Comparison of ENCODE assay signal across 9 mouse cellular contexts in genomic region chr4:150239503-150239902, GRCm38 (mm10). TPM values are rescaled to one million over a fixed set of nuclear protein-coding genes. Genes with fewer than 3 reads are reported as not detected.
DNase-seq lines count a peak whose midpoint lies in the region; ATAC-seq and TF ChIP-seq lines count a peak whose summit lies in the region.
"Had no signal": no experiment of that assay in that cellular context is flagged by ENCODE, and none has a peak within 500 bp of the region (broad histone marks: within the 10 kb centered on the region; RNA-seq: fewer than 3 reads in every experiment).

No protein-coding gene starts in this region.

- H3K9ac ChIP-seq in heart, embryonic 11.5 days (ENCODE audit: low read depth, low read length), result peak overlapping the region; percentile 99
- no peak overlapping the region for H3K9ac ChIP-seq in hindbrain, postnatal 0 days (replicated peaks; ENCODE audit: low read length)
- no peak overlapping the region for H3K9ac ChIP-seq in midbrain, postnatal 0 days (replicated peaks; ENCODE audit: low read length, poor library complexity, severe bottlenecking)

- no peak for TF ChIP-seq POLR2A in bone marrow, adult 2 months (IDR thresholded peaks at IDR 0.05; ENCODE audit: borderline replicate concordance, control insufficient read depth, low read depth, low read length)
- no peak for TF ChIP-seq POLR2A in cerebellum, adult 2 months (IDR thresholded peaks at IDR 0.05; ENCODE audit: borderline replicate concordance, insufficient read depth, low read length)

- peak overlapping the region; percentile 99 for H3K27ac ChIP-seq in heart, embryonic 11.5 days (ENCODE audit: low read depth, low read length)
- H3K27ac ChIP-seq in bone marrow, adult 2 months (ENCODE audit: control insufficient read depth, insufficient read depth, low read depth, low read length, poor library complexity), result peak overlapping the region; percentile 44; the same call in 1 of the 2 replicates
- no peak overlapping the region for H3K27ac ChIP-seq in hindbrain, postnatal 0 days
- no peak overlapping the region for H3K27ac ChIP-seq in midbrain, postnatal 0 days (ENCODE audit: low read depth, low read length)
- H3K27ac ChIP-seq in cerebellum, adult 2 months (ENCODE audit: insufficient read depth, low read length), result no peak overlapping the region

- no peak for TF ChIP-seq CTCF in bone marrow, adult 2 months (IDR thresholded peaks at IDR 0.05; ENCODE audit: control insufficient read depth, insufficient read depth, low read length)
- no peak for TF ChIP-seq CTCF in hindbrain, postnatal 0 days (IDR thresholded peaks at IDR 0.05; ENCODE audit: low read depth)
- TF ChIP-seq CTCF in midbrain, postnatal 0 days (IDR thresholded peaks at IDR 0.05), result no peak
- TF ChIP-seq CTCF in cerebellum, adult 2 months (IDR thresholded peaks at IDR 0.05; ENCODE audit: borderline replicate concordance, insufficient read depth, low read depth, low read length), result no peak

- ATAC-seq in heart, embryonic 11.5 days (replicated peaks; ENCODE audit: insufficient number of reproducible peaks, low FRiP score, low TSS enrichment), result no peak
- ATAC-seq in hindbrain, postnatal 0 days, result no peak
- ATAC-seq in midbrain, postnatal 0 days (ENCODE audit: low FRiP score), result no peak

- 26% methylated on average over 6 of the region's 6 CpGs for WGBS in heart, embryonic 11.5 days (ENCODE audit: insufficient replicate concordance)
- WGBS in bone marrow, adult 2 months, result 18% methylated on average over 6 of the region's 6 CpGs
- WGBS in hindbrain, postnatal 0 days, result 36% methylated on average over 6 of the region's 6 CpGs
- 48% methylated on average over 6 of the region's 6 CpGs for WGBS in midbrain, postnatal 0 days
- WGBS in cerebellum, adult 2 months, result 63% methylated on average over 6 of the region's 6 CpGs

- H3K4me1 ChIP-seq in heart, embryonic 11.5 days (ENCODE audit: control insufficient read depth, insufficient read depth, low read length), result peaks cover 37% of the 10 kb centered on the region
- peaks cover 7% of the 10 kb centered on the region; the same call in 1 of the 2 replicates for H3K4me1 ChIP-seq in bone marrow, adult 2 months (ENCODE audit: control insufficient read depth, insufficient read depth, low read length)
- peaks cover 20% of the 10 kb centered on the region for H3K4me1 ChIP-seq in hindbrain, postnatal 0 days (ENCODE audit: insufficient read depth, low read length)
- peaks cover 11% of the 10 kb centered on the region for H3K4me1 ChIP-seq in midbrain, postnatal 0 days (ENCODE audit: insufficient read depth, low read length)
- H3K4me1 ChIP-seq in cerebellum, adult 2 months (ENCODE audit: control insufficient read depth, insufficient read depth, low read length), result peaks cover 14% of the 10 kb centered on the region

- H3K9me3 ChIP-seq in heart, embryonic 11.5 days (replicated peaks; ENCODE audit: control insufficient read depth, low read length), result no peaks in the 10 kb centered on the region
- H3K9me3 ChIP-seq in hindbrain, postnatal 0 days (ENCODE audit: low read length), result no peaks in the 10 kb centered on the region
- H3K9me3 ChIP-seq in midbrain, postnatal 0 days (ENCODE audit: low read length), result no peaks in the 10 kb centered on the region

- peak overlapping the region; percentile 92 for H3K4me3 ChIP-seq in heart, embryonic 11.5 days (ENCODE audit: low read depth, low read length)
- H3K4me3 ChIP-seq in bone marrow, adult 2 months (replicated peaks; ENCODE audit: control insufficient read depth, low read depth, low read length), result peak overlapping the region; percentile 1
- H3K4me3 ChIP-seq in hindbrain, postnatal 0 days (ENCODE audit: low read length), result peak overlapping the region; percentile 1; the same call in 1 of the 2 replicates
- H3K4me3 ChIP-seq in midbrain, postnatal 0 days (ENCODE audit: low read depth, low read length), result peak overlapping the region; percentile 70; the same call in 1 of the 2 replicates
- no peak overlapping the region for H3K4me3 ChIP-seq in cerebellum, adult 2 months (replicated peaks; ENCODE audit: insufficient read depth, low read depth, low read length)

- peaks cover 43% of the 10 kb centered on the region for H3K36me3 ChIP-seq in heart, embryonic 11.5 days (ENCODE audit: control insufficient read depth, insufficient read depth, low read length)
- H3K36me3 ChIP-seq in hindbrain, postnatal 0 days (ENCODE audit: insufficient read depth, low read length), result peaks cover 30% of the 10 kb centered on the region
- H3K36me3 ChIP-seq in midbrain, postnatal 0 days (ENCODE audit: insufficient read depth, low read length), result peaks cover 33% of the 10 kb centered on the region

- peak overlapping the region; percentile 76 for H3K4me2 ChIP-seq in heart, embryonic 11.5 days
- H3K4me2 ChIP-seq in hindbrain, postnatal 0 days (ENCODE audit: low read depth, low read length), result peak overlapping the region; percentile 94
- H3K4me2 ChIP-seq in midbrain, postnatal 0 days (ENCODE audit: low read depth, low read length, poor library complexity, severe bottlenecking), result peak overlapping the region; percentile 75

- no peaks in the 10 kb centered on the region for H3K27me3 ChIP-seq in heart, embryonic 11.5 days (ENCODE audit: control insufficient read depth, insufficient read depth, low read length)
- no peaks in the 10 kb centered on the region for H3K27me3 ChIP-seq in hindbrain, postnatal 0 days (ENCODE audit: insufficient read depth, low read length)
- no peaks in the 10 kb centered on the region for H3K27me3 ChIP-seq in midbrain, postnatal 0 days (ENCODE audit: insufficient read depth, low read length)
- no peaks in the 10 kb centered on the region for H3K27me3 ChIP-seq in cerebellum, adult 2 months (ENCODE audit: control insufficient read depth, insufficient read depth, low read length)

- no peak for DNase-seq in heart, adult 8-10 months (ENCODE audit: low spot score)
- DNase-seq in hindbrain, postnatal 0 days (ENCODE audit: low spot score), result no peak
- DNase-seq in midbrain, postnatal 0 days (ENCODE audit: low spot score), result no peak
- no peak for DNase-seq in layer of hippocampus, postnatal 25 days (ENCODE audit: extremely low spot score in 1 of 2, low spot score in 1 of 2)
- DNase-seq in cerebellum, adult 2 months, result no peak
- no peak for DNase-seq in lung, postnatal 14 days

RNA-seq across cellular contexts. Expression of gene Eno1, which starts 3.0 kb away (rescaled TPM):
- polyA plus RNA-seq in heart, embryonic 11.5 days (2014; fragmentation: Nextera tagmentation; extraction: Ambion mirVana), result 2,057 and 2,150 TPM in 2 replicates
- 100 to 1,000 TPM; 110 to 133 (median 121) TPM for total RNA-seq in heart, adult 8-10 months (2022)
- polyA plus RNA-seq in bone marrow, adult 2 months (2011; ENCODE audit: insufficient read depth, insufficient read length, low replicate concordance, missing spikeins), result 26.0 and 96.4 TPM in 2 replicates
- total RNA-seq in hindbrain, postnatal 0 days (2014; rRNA removed), result 538 and 549 TPM in 2 replicates
- 1,243 and 1,257 TPM in 2 replicates for polyA plus RNA-seq in hindbrain, postnatal 0 days (2015; fragmentation: Nextera tagmentation; extraction: Ambion mirVana)
- 438 and 440 TPM in 2 replicates for total RNA-seq in midbrain, postnatal 0 days (2014; rRNA removed)
- polyA plus RNA-seq in midbrain, postnatal 0 days (2015; fragmentation: Nextera tagmentation; extraction: Ambion mirVana), result 1,069 and 1,129 TPM in 2 replicates
- 100 to 1,000 TPM; 401 to 447 TPM for total RNA-seq in layer of hippocampus, postnatal 25 days (2021)
- polyA plus RNA-seq in cerebellum, adult 2 months (2012; rRNA removed), result 918 and 961 TPM in 2 replicates

RNA-seq across cellular contexts. Expression of gene Car6, which starts 38.4 kb away (rescaled TPM):
- 0.32 TPM in 1 of 2 replicates, not detected in the other for polyA plus RNA-seq in heart, embryonic 11.5 days (2014; fragmentation: Nextera tagmentation; extraction: Ambion mirVana)
- under 1 TPM in 1 of 4 experiments, not detected in 3; 0.29 TPM for total RNA-seq in heart, adult 8-10 months (2022)
- not detected in 2 replicates for polyA plus RNA-seq in bone marrow, adult 2 months (2011; ENCODE audit: insufficient read depth, insufficient read length, low replicate concordance, missing spikeins)
- total RNA-seq in hindbrain, postnatal 0 days (2014; rRNA removed), result not detected in 2 replicates
- not detected in 2 replicates for polyA plus RNA-seq in hindbrain, postnatal 0 days (2015; fragmentation: Nextera tagmentation; extraction: Ambion mirVana)
- not detected in 2 replicates for total RNA-seq in midbrain, postnatal 0 days (2014; rRNA removed)
- not detected in 2 replicates for polyA plus RNA-seq in midbrain, postnatal 0 days (2015; fragmentation: Nextera tagmentation; extraction: Ambion mirVana)
- total RNA-seq in layer of hippocampus, postnatal 25 days (2021), result not detected
- polyA plus RNA-seq in cerebellum, adult 2 months (2012; rRNA removed), result not detected in 2 replicates
- total RNA-seq: neutrophil, adult 5-6 weeks had no signal

RNA-seq across cellular contexts. Expression of gene Rere, which starts 41.9 kb away (rescaled TPM):
- polyA plus RNA-seq in heart, embryonic 11.5 days (2014; fragmentation: Nextera tagmentation; extraction: Ambion mirVana), result 26.0 and 29.1 TPM in 2 replicates
- total RNA-seq in heart, adult 8-10 months (2022), result 10 to 100 TPM; 34.8 to 57.6 (median 51.3) TPM
- 31.8 and 61.3 TPM in 2 replicates for polyA plus RNA-seq in bone marrow, adult 2 months (2011; ENCODE audit: insufficient read depth, insufficient read length, low replicate concordance, missing spikeins)
- 31.2 and 32.9 TPM in 2 replicates for total RNA-seq in hindbrain, postnatal 0 days (2014; rRNA removed)
- polyA plus RNA-seq in hindbrain, postnatal 0 days (2015; fragmentation: Nextera tagmentation; extraction: Ambion mirVana), result 25.0 and 25.9 TPM in 2 replicates
- total RNA-seq in midbrain, postnatal 0 days (2014; rRNA removed), result 36.8 and 44.3 TPM in 2 replicates
- polyA plus RNA-seq in midbrain, postnatal 0 days (2015; fragmentation: Nextera tagmentation; extraction: Ambion mirVana), result 17.9 and 22.7 TPM in 2 replicates
- total RNA-seq in layer of hippocampus, postnatal 25 days (2021), result 100 to 1,000 TPM; 106 to 134 TPM
- 69.1 and 73.2 TPM in 2 replicates for polyA plus RNA-seq in cerebellum, adult 2 months (2012; rRNA removed)

Comparison
In these comparisons a context has a peak if more than half of its experiments do, and no peak if none do; other contexts are left out.
1. H3K27ac ChIP-seq: peak in heart, embryonic 11.5 days (single experiment) and bone marrow, adult 2 months (single experiment); none in hindbrain, postnatal 0 days (single experiment), midbrain, postnatal 0 days (single experiment) and cerebellum, adult 2 months (single experiment).
2. Peak in every context shown above with its lines, with median percentiles within 50 percentile points of each other: H3K4me2 ChIP-seq.